Mouse (Mus musculus): ENCODE data around the gene Olfr1200. TPM values are rescaled to one million over a fixed set of nuclear protein-coding genes. Genes with fewer than 3 reads are reported as not detected.

Gene Olfr1200
- not detected in 2 replicates for polyA plus RNA-seq (2012; ENCODE audit: insufficient read depth, insufficient read length, missing spikeins)

GRCm38 (mm10) chr2:88770388-88770787, at the start of gene Olfr1200:
TSS of gene Olfr1200 (minus strand) at chr2:88770488.
- H3K4me1 ChIP-seq (ENCODE audit: control insufficient read depth, insufficient read depth, low read length), result no peaks in the 10 kb centered on the region
- H3K4me3 ChIP-seq (ENCODE audit: insufficient read depth, low read length), result no peak within 1 kb of the TSS
- TF ChIP-seq POLR2A (IDR thresholded peaks at IDR 0.05; ENCODE audit: borderline replicate concordance, low read depth, low read length) (no peak), CTCF (IDR thresholded peaks at IDR 0.05; ENCODE audit: low read depth, low read length) (no peak)
- no peak within 1 kb of the TSS for H3K27ac ChIP-seq (ENCODE audit: insufficient read depth, low read depth, low read length)

GRCm38 (mm10) chr2:88814196-88814595, 43.9 kb upstream of the Olfr1200 start, which contains the start of gene Olfr1202:
TSS of gene Olfr1202 (plus strand) at chr2:88814496.
- no peak within 1 kb of the TSS for H3K4me3 ChIP-seq (ENCODE audit: insufficient read depth, low read length)
- no peak within 1 kb of the TSS for H3K27ac ChIP-seq (ENCODE audit: insufficient read depth, low read depth, low read length)
- TF ChIP-seq CTCF (IDR thresholded peaks at IDR 0.05; ENCODE audit: low read depth, low read length), result no peak
- TF ChIP-seq POLR2A (IDR thresholded peaks at IDR 0.05; ENCODE audit: borderline replicate concordance, low read depth, low read length), result no peak
- H3K4me1 ChIP-seq (ENCODE audit: control insufficient read depth, insufficient read depth, low read length), result no peaks in the 10 kb centered on the region

- TF ChIP-seq POLR2A (IDR thresholded peaks at IDR 0.05; ENCODE audit: borderline replicate concordance, low read depth, low read length) (no peak), CTCF (IDR thresholded peaks at IDR 0.05; ENCODE audit: low read depth, low read length) (no peak)
- Histone ChIP-seq H3K27ac (ENCODE audit: insufficient read depth, low read depth, low read length) (no peak within 1 kb of the TSS), H3K4me3 (ENCODE audit: insufficient read depth, low read length) (no peak within 1 kb of the TSS), H3K4me1 (ENCODE audit: control insufficient read depth, insufficient read depth, low read length) (no peaks in the 10 kb centered on the region)
Observed at GRCm38 (mm10) chr2:88792736-88793135, 22.4 kb upstream of the Olfr1200 start, which contains the start of gene Olfr1201. TSS of gene Olfr1201 (plus strand) at chr2:88793036.

GRCm38 (mm10) chr2:88760369-88760768, 9.9 kb downstream of the Olfr1200 start, which contains the start of gene Olfr1199:
TSS of gene Olfr1199 (minus strand) at chr2:88760469.
- Histone ChIP-seq H3K4me1 (ENCODE audit: control insufficient read depth, insufficient read depth, low read length) (no peaks in the 10 kb centered on the region), H3K4me3 (ENCODE audit: insufficient read depth, low read length) (no peak within 1 kb of the TSS), H3K27ac (ENCODE audit: insufficient read depth, low read depth, low read length) (no peak within 1 kb of the TSS)
- TF ChIP-seq CTCF (IDR thresholded peaks at IDR 0.05; ENCODE audit: low read depth, low read length), result no peak
- TF ChIP-seq POLR2A (IDR thresholded peaks at IDR 0.05; ENCODE audit: borderline replicate concordance, low read depth, low read length), result no peak

GRCm38 (mm10) chr2:88751270-88751669, 19.0 kb downstream of the Olfr1200 start, which contains the start of gene Olfr1198:
TSS of gene Olfr1198 (minus strand) at chr2:88751370.
- Histone ChIP-seq H3K4me1 (ENCODE audit: control insufficient read depth, insufficient read depth, low read length) (no peaks in the 10 kb centered on the region), H3K27ac (ENCODE audit: insufficient read depth, low read depth, low read length) (no peak within 1 kb of the TSS), H3K4me3 (ENCODE audit: insufficient read depth, low read length) (no peak within 1 kb of the TSS)
- TF ChIP-seq POLR2A (IDR thresholded peaks at IDR 0.05; ENCODE audit: borderline replicate concordance, low read depth, low read length), result no peak
- no peak for TF ChIP-seq CTCF (IDR thresholded peaks at IDR 0.05; ENCODE audit: low read depth, low read length)

- H3K4me1 ChIP-seq (ENCODE audit: control insufficient read depth, insufficient read depth, low read length), result no peaks in the 10 kb centered on the region
- no peak overlapping the region for H3K4me3 ChIP-seq (ENCODE audit: insufficient read depth, low read length)
- TF ChIP-seq POLR2A (IDR thresholded peaks at IDR 0.05; ENCODE audit: borderline replicate concordance, low read depth, low read length) (no peak), CTCF (IDR thresholded peaks at IDR 0.05; ENCODE audit: low read depth, low read length) (no peak)
- H3K27ac ChIP-seq (ENCODE audit: insufficient read depth, low read depth, low read length), result no peak overlapping the region
Observed at GRCm38 (mm10) chr2:88743379-88743778, 26.9 kb downstream of the Olfr1200 start.

GRCm38 (mm10) chr2:88732266-88732665, 38.0 kb downstream of the Olfr1200 start, which contains the start of gene Olfr1197:
TSS of gene Olfr1197 (minus strand) at chr2:88732366.
- Histone ChIP-seq H3K27ac (ENCODE audit: insufficient read depth, low read depth, low read length) (no peak within 1 kb of the TSS), H3K4me1 (ENCODE audit: control insufficient read depth, insufficient read depth, low read length) (no peaks in the 10 kb centered on the region), H3K4me3 (ENCODE audit: insufficient read depth, low read length) (no peak within 1 kb of the TSS)
- no peak for TF ChIP-seq CTCF (IDR thresholded peaks at IDR 0.05; ENCODE audit: low read depth, low read length)
- TF ChIP-seq POLR2A (IDR thresholded peaks at IDR 0.05; ENCODE audit: borderline replicate concordance, low read depth, low read length), result no peak

Other genes starting within 250 kb of the Olfr1200 start
- not detected in 2 replicates for gene Olfr1188, start 213.6 kb downstream of the Olfr1200 start, polyA plus RNA-seq (2012; ENCODE audit: insufficient read depth, insufficient read length, missing spikeins)
- not detected in 2 replicates for gene Olfr1189, start 184.0 kb downstream of the Olfr1200 start, polyA plus RNA-seq (2012; ENCODE audit: insufficient read depth, insufficient read length, missing spikeins)
- 0.12 TPM in 1 of 2 replicates, not detected in the other for gene Olfr1191-ps1, start 129.9 kb downstream of the Olfr1200 start, polyA plus RNA-seq (2012; ENCODE audit: insufficient read depth, insufficient read length, missing spikeins)
- 0.12 TPM in 1 of 2 replicates, not detected in the other for gene Olfr1192-ps1, start 122.0 kb downstream of the Olfr1200 start, polyA plus RNA-seq (2012; ENCODE audit: insufficient read depth, insufficient read length, missing spikeins)
- 0.45 TPM in 1 of 2 replicates, not detected in the other for gene Olfr1193, start 94.9 kb downstream of the Olfr1200 start, polyA plus RNA-seq (2012; ENCODE audit: insufficient read depth, insufficient read length, missing spikeins)
- not detected in 2 replicates for gene Olfr1195, start 81.3 kb downstream of the Olfr1200 start, polyA plus RNA-seq (2012; ENCODE audit: insufficient read depth, insufficient read length, missing spikeins)
- gene Olfr1196, start 65.9 kb downstream of the Olfr1200 start, polyA plus RNA-seq (2012; ENCODE audit: insufficient read depth, insufficient read length, missing spikeins), result not detected in 2 replicates
- not detected in 2 replicates for gene Olfr1197, start 38.1 kb downstream of the Olfr1200 start, polyA plus RNA-seq (2012; ENCODE audit: insufficient read depth, insufficient read length, missing spikeins)
- gene Olfr1198, start 19.1 kb downstream of the Olfr1200 start, polyA plus RNA-seq (2012; ENCODE audit: insufficient read depth, insufficient read length, missing spikeins), result not detected in 2 replicates
- gene Olfr1199, start 10.0 kb downstream of the Olfr1200 start, polyA plus RNA-seq (2012; ENCODE audit: insufficient read depth, insufficient read length, missing spikeins), result not detected in 2 replicates
- gene Olfr1201, start 22.5 kb upstream of the Olfr1200 start, polyA plus RNA-seq (2012; ENCODE audit: insufficient read depth, insufficient read length, missing spikeins), result not detected in 2 replicates
- gene Olfr1202, start 44.0 kb upstream of the Olfr1200 start, polyA plus RNA-seq (2012; ENCODE audit: insufficient read depth, insufficient read length, missing spikeins), result not detected in 2 replicates
- gene Olfr1205, start 59.2 kb upstream of the Olfr1200 start, polyA plus RNA-seq (2012; ENCODE audit: insufficient read depth, insufficient read length, missing spikeins), result not detected in 2 replicates
- not detected in 2 replicates for gene Olfr1204, start 78.8 kb upstream of the Olfr1200 start, polyA plus RNA-seq (2012; ENCODE audit: insufficient read depth, insufficient read length, missing spikeins)
- gene Olfr1206, start 92.7 kb upstream of the Olfr1200 start, polyA plus RNA-seq (2012; ENCODE audit: insufficient read depth, insufficient read length, missing spikeins), result not detected in 2 replicates
- not detected in 2 replicates for gene Olfr1208, start 131.8 kb upstream of the Olfr1200 start, polyA plus RNA-seq (2012; ENCODE audit: insufficient read depth, insufficient read length, missing spikeins)
- not detected in 2 replicates for gene Olfr1209, start 144.7 kb upstream of the Olfr1200 start, polyA plus RNA-seq (2012; ENCODE audit: insufficient read depth, insufficient read length, missing spikeins)
- gene Olfr1211, start 167.6 kb upstream of the Olfr1200 start, polyA plus RNA-seq (2012; ENCODE audit: insufficient read depth, insufficient read length, missing spikeins), result not detected in 2 replicates
- gene Olfr1212, start 183.5 kb upstream of the Olfr1200 start, polyA plus RNA-seq (2012; ENCODE audit: insufficient read depth, insufficient read length, missing spikeins), result not detected in 2 replicates
- not detected in 2 replicates for gene Gm13762, start 209.8 kb upstream of the Olfr1200 start, polyA plus RNA-seq (2012; ENCODE audit: insufficient read depth, insufficient read length, missing spikeins)
- gene Olfr1214, start 222.2 kb upstream of the Olfr1200 start, polyA plus RNA-seq (2012; ENCODE audit: insufficient read depth, insufficient read length, missing spikeins), result not detected in 2 replicates
- gene Olfr1215, start 236.5 kb upstream of the Olfr1200 start, polyA plus RNA-seq (2012; ENCODE audit: insufficient read depth, insufficient read length, missing spikeins), result not detected in 2 replicates
- gene Olfr1216, start 247.9 kb upstream of the Olfr1200 start, polyA plus RNA-seq (2012; ENCODE audit: insufficient read depth, insufficient read length, missing spikeins), result not detected in 2 replicates